19 mouse cellular contexts compared by ENCODE assay signal in genomic region chr11:116650811-116651210, GRCm38 (mm10). TPM values are rescaled to one million over a fixed set of nuclear protein-coding genes. Genes with fewer than 3 reads are reported as not detected.
DNase-seq lines count a peak whose midpoint lies in the region; TF ChIP-seq lines count a peak whose summit lies in the region.
"Had no signal": no experiment of that assay in that cellular context is flagged by ENCODE, and none has a peak within 500 bp of the region (broad histone marks: within the 10 kb centered on the region; RNA-seq: fewer than 3 reads in every experiment).

No protein-coding gene starts in this region.

- WGBS in olfactory bulb, adult 2 months = 71% methylated on average over 8 of the region's 8 CpGs

- H3K4me1 ChIP-seq in olfactory bulb, adult 2 months (ENCODE audit: control insufficient read depth, insufficient read depth, low read length) = peaks cover 74% of the 10 kb centered on the region

- intact Hi-C loops in heart, postnatal 14 days (cut with DNase I) = no loop called here

- TF ChIP-seq CTCF in olfactory bulb, adult 2 months (IDR thresholded peaks at IDR 0.05; ENCODE audit: insufficient read depth, low read depth, low read length) = no peak

- H3K4me3 ChIP-seq in olfactory bulb, adult 2 months (ENCODE audit: insufficient read depth, low read depth, low read length) = peak overlapping the region; percentile 68; the same call in 1 of the 2 replicates
- H3K4me3 ChIP-seq: embryonic facial prominence, embryonic 15.5 days; erythroblast, embryonic 14.5 days; heart, embryonic 13.5 days; hindbrain, embryonic 12.5 days; intestine, embryonic 15.5 days had no signal

- 0 out of 2 replicates have a peak overlapping the region, but pooled peaks have one; percentile 25 for H3K27ac ChIP-seq in olfactory bulb, adult 2 months (ENCODE audit: insufficient read depth, low read depth, low read length)
- H3K27ac ChIP-seq: embryonic facial prominence, embryonic 15.5 days; heart, embryonic 13.5 days; intestine, embryonic 15.5 days had no signal

- DNase-seq in cerebellum, adult 11-12 months = peak; percentile 39
- DNase-seq in cerebellum, postnatal 14 days = no peak
- peak; percentile 88 for DNase-seq in heart, adult 11 months
- no peak for DNase-seq in heart, postnatal 14 days
- peak; percentile 44 for DNase-seq in adipocyte (ENCODE audit: low spot score)
- no peak for DNase-seq in left cerebral cortex, adult 11 months (ENCODE audit: low spot score)
- DNase-seq: adrenal gland, postnatal 25 days; cerebellum, adult 11 months; embryo, embryonic 11 days; forebrain, postnatal 0 days; heart, postnatal 4 days; kidney, adult 18-20 months had no signal

- TF ChIP-seq POLR2A in olfactory bulb, adult 2 months (IDR thresholded peaks at IDR 0.05; ENCODE audit: insufficient read depth, low read depth, low read length) = no peak

RNA-seq across cellular contexts. Expression of gene Prcd, which starts 2.5 kb away (rescaled TPM):
- total RNA-seq in heart, postnatal 14 days (2021) = 1 to 10 TPM; 1.4 to 1.9 TPM
- not detected in 2 replicates for polyA plus RNA-seq in olfactory bulb, adult 2 months (2012; ENCODE audit: insufficient read depth, insufficient read length, low replicate concordance, missing spikeins)
- total RNA-seq: common myeloid progenitor, adult 5-6 weeks had no signal
- polyA plus RNA-seq: erythroblast, embryonic 14.5 days had no signal

RNA-seq across cellular contexts. Expression of gene Cygb, which starts 3.3 kb away (rescaled TPM):
- total RNA-seq in heart, postnatal 14 days (2021) = 10 to 100 TPM; 50.4 to 57.4 TPM
- not detected in 2 replicates for polyA plus RNA-seq in olfactory bulb, adult 2 months (2012; ENCODE audit: insufficient read depth, insufficient read length, low replicate concordance, missing spikeins)
- total RNA-seq: common myeloid progenitor, adult 5-6 weeks had no signal

RNA-seq across cellular contexts. Expression of gene Rhbdf2, which starts 24.0 kb away (rescaled TPM):
- total RNA-seq in heart, postnatal 14 days (2021) = 10 to 100 TPM; 15.1 to 15.3 TPM
- polyA plus RNA-seq in olfactory bulb, adult 2 months (2012; ENCODE audit: insufficient read depth, insufficient read length, low replicate concordance, missing spikeins) = not detected in 2 replicates

Comparison
In these comparisons a context has a peak if more than half of its experiments do, and no peak if none do; other contexts are left out.
1. DNase-seq: peak in cerebellum, adult 11-12 months (single experiment), heart, adult 11 months (single experiment) and adipocyte (single experiment); none in cerebellum, postnatal 14 days (0 of 2), heart, postnatal 14 days (0 of 2) and left cerebral cortex, adult 11 months (single experiment).